Mouse (Mus musculus): ENCODE results near the gene Ncbp2. TPM values are rescaled to one million over a fixed set of nuclear protein-coding genes. Genes with fewer than 3 reads are reported as not detected.

The Ncbp2 gene
- polyA plus RNA-seq, 1 experiment from 2014 or later: 146 TPM

DNA sequence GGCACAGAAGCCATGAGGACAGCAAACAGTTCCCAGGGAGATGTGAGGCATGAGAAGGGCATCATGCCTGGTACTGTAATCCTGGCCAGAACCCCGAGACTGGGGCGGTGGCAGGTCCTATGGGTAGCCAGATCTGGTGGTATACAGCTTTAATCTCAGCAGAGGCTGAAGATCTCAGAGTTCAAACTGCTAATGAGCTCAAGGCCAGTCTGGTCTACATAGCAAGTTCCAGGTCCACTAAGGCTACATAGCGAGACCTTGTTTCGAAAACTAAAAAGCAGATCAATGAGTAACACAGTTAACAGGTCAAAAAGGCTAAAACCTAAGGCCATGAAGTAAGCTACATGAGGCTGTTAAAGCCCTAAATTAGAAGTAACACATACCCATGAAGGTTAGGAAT, 44.9 kb downstream of the Ncbp2 start:
- Histone ChIP-seq H3K4me2 (replicated peaks) (no peak overlapping the region), H3K27me3 (no peaks in the 10 kb centered on the region), H3K9ac (no peak overlapping the region), H3K9me3 (no peaks in the 10 kb centered on the region), H3K4me3 (no peak overlapping the region), H3K27ac (no peak overlapping the region), H3K36me3 (peaks cover 53% of the 10 kb centered on the region), H3K4me1 (no peaks in the 10 kb centered on the region)
- ATAC-seq (ENCODE audit: low FRiP score, low read depth): no peak
- 96% methylated on average over 4 of the region's 4 CpGs for WGBS

DNA sequence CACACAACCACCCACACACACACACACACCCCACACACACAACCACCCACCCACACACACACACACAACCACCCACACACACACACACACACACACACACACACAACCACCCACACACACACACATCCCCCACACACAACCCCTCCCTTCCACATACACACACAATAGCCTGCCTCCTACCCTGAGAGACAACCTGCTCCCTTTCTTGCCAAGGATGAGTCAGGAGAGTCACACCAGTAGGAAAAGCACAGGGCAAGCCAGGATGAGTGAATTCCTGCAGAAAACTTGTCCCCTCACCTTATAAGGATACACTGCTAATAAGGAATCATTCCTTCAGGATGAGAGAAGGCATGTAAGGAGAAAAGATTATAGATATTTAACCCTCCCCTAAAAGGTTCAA, 45.6 kb downstream of the Ncbp2 start:
- no peaks in the 10 kb centered on the region for H3K9me3 ChIP-seq
- H3K9ac ChIP-seq: no peak overlapping the region
- no peak overlapping the region for H3K27ac ChIP-seq
- no peak for ATAC-seq (ENCODE audit: low FRiP score, low read depth)
- peaks cover 50% of the 10 kb centered on the region for H3K36me3 ChIP-seq
- H3K4me3 ChIP-seq: no peak overlapping the region
- no peaks in the 10 kb centered on the region for H3K27me3 ChIP-seq
- H3K4me2 ChIP-seq (replicated peaks): no peak overlapping the region
- H3K4me1 ChIP-seq: no peaks in the 10 kb centered on the region

DNA sequence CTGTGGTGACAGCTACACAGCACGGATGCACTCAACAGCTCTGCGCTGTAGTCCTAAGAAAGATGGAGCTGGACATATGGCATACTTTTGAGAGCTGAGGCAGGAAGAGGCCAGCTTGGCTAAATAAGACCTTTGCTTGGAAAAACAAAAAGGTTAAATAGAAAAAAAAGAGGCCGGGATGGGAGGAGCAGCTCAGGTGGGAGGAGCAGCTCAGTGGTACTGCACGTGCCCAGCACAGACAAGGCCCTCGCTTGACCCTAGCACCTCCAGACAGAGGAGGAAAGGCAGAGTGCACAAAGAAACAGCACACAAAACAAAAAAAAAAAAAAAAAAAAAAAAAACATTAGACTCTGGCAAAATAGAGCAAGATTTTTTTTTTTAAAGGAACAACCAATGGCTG, 48.1 kb downstream of the Ncbp2 start:
- no peaks in the 10 kb centered on the region for H3K27me3 ChIP-seq
- peaks cover 4% of the 10 kb centered on the region; the same call in 1 of the 2 replicates for H3K4me1 ChIP-seq
- H3K4me2 ChIP-seq (replicated peaks): no peak overlapping the region
- no peak overlapping the region for H3K9ac ChIP-seq
- no peak for ATAC-seq (ENCODE audit: low FRiP score, low read depth)
- H3K27ac ChIP-seq: no peak overlapping the region
- no peaks in the 10 kb centered on the region for H3K9me3 ChIP-seq
- H3K36me3 ChIP-seq: peaks cover 41% of the 10 kb centered on the region
- WGBS: 90% methylated on average over 5 of the region's 5 CpGs
- H3K4me3 ChIP-seq: no peak overlapping the region

DNA sequence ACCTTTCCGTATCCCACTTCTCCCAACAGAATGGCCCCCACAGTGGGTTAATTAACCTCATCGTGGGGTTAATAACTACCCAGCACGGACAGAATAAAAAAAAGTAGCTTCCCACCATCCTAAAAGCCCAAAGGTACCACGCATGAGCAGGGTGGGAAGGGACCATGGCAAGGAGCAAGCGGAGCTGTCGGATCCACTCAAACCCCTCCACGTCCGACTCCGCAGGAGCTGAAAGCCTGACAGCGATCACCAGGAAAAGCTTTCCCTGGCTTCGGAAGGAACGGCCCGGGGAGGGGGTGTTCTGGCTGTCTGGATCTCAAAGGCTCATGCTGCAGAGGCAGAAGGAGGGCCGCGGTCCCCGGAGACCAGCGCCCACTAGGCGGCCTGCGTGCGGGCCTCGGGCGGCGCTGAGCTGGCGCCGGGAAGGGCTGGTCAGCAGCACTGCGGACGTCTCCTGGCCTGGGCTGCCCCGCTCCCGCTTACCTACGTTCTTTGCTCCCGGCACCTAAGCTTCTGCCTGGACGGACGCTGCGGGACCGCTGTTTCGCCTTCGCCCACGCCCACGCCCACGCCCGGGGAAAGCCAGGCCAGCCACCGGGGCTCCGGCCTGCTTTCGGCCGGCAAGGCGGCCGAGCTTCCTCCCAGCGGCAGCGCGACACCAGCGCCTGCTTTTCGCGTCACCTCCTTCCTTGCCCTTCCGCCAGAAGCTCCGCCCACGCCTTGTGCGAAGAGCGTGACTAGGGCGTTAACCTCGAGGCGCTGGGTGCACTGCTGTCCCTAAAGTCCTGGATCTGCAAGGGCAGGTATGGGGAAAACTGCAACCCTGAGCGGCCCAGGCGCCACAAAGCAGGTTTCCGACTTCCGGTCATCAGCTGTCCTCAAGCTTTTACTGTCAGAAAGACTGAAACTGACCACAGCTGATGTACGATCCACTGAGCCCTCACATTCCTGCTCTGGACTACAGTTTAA, 54.5 kb downstream of the Ncbp2 start, which contains the start of gene Senp5:
Senp5 (minus strand) TSS at position 779 of the 969 bp plus-strand sequence.
- peak; percentile 94 for ATAC-seq (ENCODE audit: low FRiP score, low read depth)
- Histone ChIP-seq H3K27ac (peak within 1 kb of the TSS; percentile 33; the same call in 1 of the 2 replicates), H3K4me2 (replicated peaks) (peak within 1 kb of the TSS; percentile 77), H3K4me3 (peak within 1 kb of the TSS; percentile 100), H3K4me1 (peaks cover 19% of the 10 kb centered on the region), H3K27me3 (no peaks in the 10 kb centered on the region), H3K9ac (peak within 1 kb of the TSS; percentile 97), H3K9me3 (no peaks in the 10 kb centered on the region), H3K36me3 (peaks cover 8% of the 10 kb centered on the region)
- 1% methylated on average over 65 of the region's 66 CpGs for WGBS

DNA sequence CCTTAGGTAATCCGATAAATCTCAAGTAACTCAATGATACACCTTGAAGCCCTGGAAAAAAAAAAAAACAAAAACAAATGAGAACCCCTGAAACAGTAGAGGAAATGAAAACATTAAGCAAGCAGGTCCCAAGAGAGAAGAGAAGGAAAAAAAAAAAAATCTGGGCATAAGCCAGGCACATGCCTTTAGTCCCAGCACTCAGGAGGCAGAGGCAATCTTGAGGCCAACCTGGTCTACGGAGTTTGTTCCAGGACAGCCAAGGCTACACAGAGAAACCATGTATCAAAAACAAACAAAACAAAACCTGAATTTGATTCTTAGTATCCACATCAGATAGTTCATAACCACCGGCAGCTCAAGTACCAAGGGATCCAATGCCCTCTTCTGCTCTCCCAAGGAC, 56.4 kb downstream of the Ncbp2 start:
- Histone ChIP-seq H3K27me3 (no peaks in the 10 kb centered on the region), H3K9ac (no peak overlapping the region), H3K4me3 (no peak overlapping the region), H3K36me3 (peaks cover 4% of the 10 kb centered on the region; the same call in 1 of the 2 replicates), H3K4me1 (peaks cover 19% of the 10 kb centered on the region), H3K27ac (no peak overlapping the region), H3K9me3 (no peaks in the 10 kb centered on the region), H3K4me2 (replicated peaks) (no peak overlapping the region)
- ATAC-seq (ENCODE audit: low FRiP score, low read depth): no peak
- WGBS: 95% methylated on average over 3 of the region's 3 CpGs

DNA sequence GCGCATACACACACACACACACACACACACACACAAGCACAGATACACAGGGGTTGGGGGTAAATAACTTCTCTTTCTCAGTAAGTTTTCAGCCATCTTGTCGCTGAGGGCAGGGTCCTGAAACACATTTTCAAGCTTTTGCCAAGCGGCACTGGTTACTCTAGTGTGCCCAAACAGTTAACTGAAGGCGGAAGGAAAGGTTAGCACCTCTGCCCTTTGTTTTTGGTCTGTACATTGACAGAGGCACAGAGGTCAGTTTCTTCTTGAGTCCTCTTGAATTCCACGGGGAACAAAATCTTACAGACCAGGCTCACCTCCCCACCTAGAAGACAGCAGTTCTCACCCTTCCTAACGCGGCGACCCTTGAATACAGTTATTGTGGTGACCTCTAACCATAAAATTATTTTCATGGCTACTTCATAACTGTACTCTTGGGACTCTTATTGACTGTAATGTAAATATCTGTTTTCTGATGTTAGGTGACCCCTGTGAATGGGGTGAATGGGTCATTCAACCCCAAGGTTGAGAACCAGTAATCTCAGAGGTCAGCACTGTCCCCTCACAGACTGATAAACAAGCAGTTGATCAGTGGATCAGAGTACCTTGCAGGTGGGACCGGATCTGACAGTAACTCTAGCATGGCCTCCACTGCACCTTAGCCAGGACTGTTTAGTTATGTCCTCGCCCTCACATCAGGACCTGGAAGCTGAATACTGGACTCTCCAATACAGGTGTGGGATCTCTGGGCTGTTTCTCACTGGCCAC, 60.4 kb downstream of the Ncbp2 start:
- H3K27me3 ChIP-seq: no peaks in the 10 kb centered on the region
- no peaks in the 10 kb centered on the region for H3K9me3 ChIP-seq
- no peak overlapping the region for H3K27ac ChIP-seq
- WGBS: 72% methylated on average over 10 of the region's 10 CpGs
- peaks cover 4% of the 10 kb centered on the region for H3K36me3 ChIP-seq
- H3K9ac ChIP-seq: no peak overlapping the region
- ATAC-seq (ENCODE audit: low FRiP score, low read depth): no peak
- H3K4me2 ChIP-seq (replicated peaks): no peak overlapping the region
- peaks cover under 1% of the 10 kb centered on the region; the same call in 1 of the 2 replicates for H3K4me1 ChIP-seq
- no peak overlapping the region for H3K4me3 ChIP-seq

DNA sequence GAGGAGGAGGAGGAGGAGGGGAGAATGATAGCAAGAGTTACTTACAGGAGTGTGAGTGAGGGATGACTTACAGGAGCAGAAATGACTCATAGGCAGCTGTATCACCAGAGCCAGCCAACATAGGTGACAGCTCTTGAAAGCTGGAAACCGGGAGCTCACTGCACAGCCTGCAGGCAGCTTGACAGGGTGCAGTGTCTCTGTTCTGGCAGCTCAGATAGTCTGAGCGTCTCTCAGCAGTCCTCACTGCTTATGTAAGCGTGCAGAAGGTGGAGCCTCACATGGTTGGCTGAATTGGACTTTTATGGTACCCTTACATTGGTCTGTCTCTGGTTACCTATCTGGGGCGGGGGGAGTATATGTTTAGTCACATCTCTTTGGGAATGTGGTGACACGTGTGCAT, 61.6 kb downstream of the Ncbp2 start:
- no peak overlapping the region for H3K4me2 ChIP-seq (replicated peaks)
- H3K27ac ChIP-seq: no peak overlapping the region
- ATAC-seq (ENCODE audit: low FRiP score, low read depth): no peak
- H3K27me3 ChIP-seq: no peaks in the 10 kb centered on the region
- H3K36me3 ChIP-seq: peaks cover 8% of the 10 kb centered on the region
- no peak overlapping the region for H3K9ac ChIP-seq
- WGBS: 37% methylated on average over 5 of the region's 5 CpGs
- H3K4me3 ChIP-seq: no peak overlapping the region
- H3K4me1 ChIP-seq: no peaks in the 10 kb centered on the region
- H3K9me3 ChIP-seq: no peaks in the 10 kb centered on the region

DNA sequence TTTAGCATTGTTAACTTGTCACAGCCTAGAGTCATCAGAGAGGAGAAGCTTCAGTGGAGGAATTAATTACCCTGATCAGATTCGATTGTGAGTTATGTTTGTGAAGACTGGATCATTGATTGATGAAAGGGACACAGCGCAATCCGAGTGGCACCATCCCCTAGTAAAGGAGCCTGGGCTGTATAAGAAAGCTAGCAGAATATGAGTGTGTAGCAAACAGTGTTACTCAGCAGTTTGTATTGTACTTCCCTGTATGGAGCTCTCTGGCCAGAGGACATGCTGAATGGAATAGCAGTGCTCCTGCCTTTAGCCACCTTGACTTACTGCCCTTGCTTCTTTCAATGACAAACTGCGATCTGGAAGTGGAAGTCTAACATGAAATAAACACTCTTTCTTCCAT, 62.0 kb downstream of the Ncbp2 start:
- Histone ChIP-seq H3K27me3 (no peaks in the 10 kb centered on the region), H3K4me2 (replicated peaks) (no peak overlapping the region), H3K4me3 (no peak overlapping the region), H3K27ac (no peak overlapping the region), H3K9ac (no peak overlapping the region), H3K4me1 (no peaks in the 10 kb centered on the region), H3K9me3 (no peaks in the 10 kb centered on the region), H3K36me3 (peaks cover 8% of the 10 kb centered on the region)
- ATAC-seq (ENCODE audit: low FRiP score, low read depth): no peak
- 86% methylated on average over 4 of the region's 4 CpGs for WGBS

Small RNA genes lying within 50 kb of the gene (microRNA-seq; reads per million reads assigned to microRNA genes)
- gene Gm26269: not detected

Other genes starting within 250 kb of the Ncbp2 start
- gene Meltf, start 69.7 kb upstream of the Ncbp2 start, polyA plus RNA-seq (2015; fragmentation: Nextera tagmentation; extraction: Ambion mirVana): 2.1 and 2.5 TPM in 2 replicates
- 0.50 and 0.79 TPM in 2 replicates for gene Pigz, start 14.7 kb upstream of the Ncbp2 start, polyA plus RNA-seq (2015; fragmentation: Nextera tagmentation; extraction: Ambion mirVana)
- gene 0610012G03Rik, start within 50 bp of the Ncbp2 start, polyA plus RNA-seq (2015; fragmentation: Nextera tagmentation; extraction: Ambion mirVana): 84.2 and 86.6 TPM in 2 replicates
- gene Senp5, start 54.8 kb downstream of the Ncbp2 start, polyA plus RNA-seq (2015; fragmentation: Nextera tagmentation; extraction: Ambion mirVana): 16.8 and 18.2 TPM in 2 replicates
- 30.0 and 32.3 TPM in 2 replicates for gene Pak2, start 130.8 kb downstream of the Ncbp2 start, polyA plus RNA-seq (2015; fragmentation: Nextera tagmentation; extraction: Ambion mirVana)
- 124 and 126 TPM in 2 replicates for gene Pigx, start 151.2 kb downstream of the Ncbp2 start, polyA plus RNA-seq (2015; fragmentation: Nextera tagmentation; extraction: Ambion mirVana)
- 30.0 and 33.2 TPM in 2 replicates for gene Cep19, start 151.3 kb downstream of the Ncbp2 start, polyA plus RNA-seq (2015; fragmentation: Nextera tagmentation; extraction: Ambion mirVana)
- gene Nrros, start 217.1 kb downstream of the Ncbp2 start, polyA plus RNA-seq (2015; fragmentation: Nextera tagmentation; extraction: Ambion mirVana): 12.3 and 14.3 TPM in 2 replicates
- gene Bex6, start 231.3 kb downstream of the Ncbp2 start, polyA plus RNA-seq (2015; fragmentation: Nextera tagmentation; extraction: Ambion mirVana): 0.36 TPM in 1 of 2 replicates, not detected in the other

Measured in limb, embryonic 13.5 days (tissue).